Mouse (Mus musculus) kidney, adult 9 months (tissue): ENCODE data around the gene Ppm1h.
A peak's percentile ranks its signal among the peaks of the same experiment; 100 is the strongest.
"Not testable (repeated sequence)": the region's sequence is repeated elsewhere in the genome, so short reads cannot be mapped to it uniquely, and the experiment has no call there.

Experiments
- DNase-seq: peaks from one replicate; pipeline ENCODE4 v3.0.0; 2022

Ppm1h gene

DNA sequence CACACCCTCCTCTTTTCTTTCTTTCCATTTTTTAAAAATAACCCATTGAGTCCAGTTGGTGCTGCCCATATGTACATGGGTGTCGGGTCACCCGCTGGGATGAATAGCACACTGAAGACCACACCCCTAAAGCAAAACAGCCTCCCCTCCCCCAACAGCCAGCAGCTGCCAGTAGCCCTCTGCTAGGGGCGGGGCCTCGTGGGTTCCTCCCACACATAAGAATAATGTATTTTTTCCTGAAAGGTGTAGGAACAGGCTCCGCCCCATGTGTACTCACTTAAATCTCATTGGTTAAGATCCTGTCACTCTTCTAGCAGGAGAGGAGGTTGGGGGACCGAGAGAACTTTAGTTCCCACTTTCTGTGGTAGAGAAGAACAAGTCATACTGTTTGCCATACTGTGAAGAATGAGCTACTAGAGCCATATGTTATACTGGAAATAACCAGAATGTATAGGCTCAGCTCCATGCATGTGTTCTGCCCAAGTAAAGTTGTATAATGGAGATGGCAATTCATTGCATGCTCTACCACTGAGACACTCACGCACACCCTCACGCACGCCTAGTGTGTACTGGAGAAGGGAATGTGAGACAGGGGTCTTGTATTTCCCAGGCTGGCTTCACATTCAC, 231.0 kb downstream of the Ppm1h start:
- DNase-seq: no peak

GRCm38 (mm10) chr10:122910798-122911225, 232.2 kb downstream of the Ppm1h start:
- peak; percentile 92 for DNase-seq

- no peak for DNase-seq
Measured at GRCm38 (mm10) chr10:122911668-122912067, 233.1 kb downstream of the Ppm1h start.

DNA sequence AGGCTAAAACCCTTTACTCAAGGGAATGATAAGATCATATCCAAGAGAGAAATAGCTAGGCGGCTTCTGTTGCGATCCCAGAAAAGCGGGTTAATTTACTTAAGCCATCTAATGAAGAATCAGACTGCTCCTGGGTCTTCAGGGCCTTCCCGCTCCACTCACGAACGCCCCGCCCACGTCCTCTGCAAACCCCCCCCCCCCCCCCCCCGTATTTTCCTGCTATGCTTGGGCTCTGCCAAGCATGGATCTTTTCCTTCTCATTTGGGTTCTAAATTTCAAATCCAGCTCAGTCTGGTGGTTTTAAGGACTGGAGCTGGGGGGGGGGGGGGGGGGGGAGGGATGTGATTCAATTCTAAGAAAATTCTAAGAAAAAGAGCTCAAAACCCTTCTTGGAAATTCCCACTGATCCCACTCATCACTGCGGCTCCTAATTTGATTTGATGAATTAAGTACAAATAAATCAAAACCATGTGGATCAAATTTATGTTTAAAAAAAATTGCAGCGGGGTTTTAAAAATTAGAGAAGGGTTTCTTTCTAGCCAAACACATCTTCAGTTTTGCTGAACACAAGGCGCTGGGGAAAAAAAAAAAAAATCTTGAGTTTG, 233.6 kb downstream of the Ppm1h start:
- no peak for DNase-seq

DNA sequence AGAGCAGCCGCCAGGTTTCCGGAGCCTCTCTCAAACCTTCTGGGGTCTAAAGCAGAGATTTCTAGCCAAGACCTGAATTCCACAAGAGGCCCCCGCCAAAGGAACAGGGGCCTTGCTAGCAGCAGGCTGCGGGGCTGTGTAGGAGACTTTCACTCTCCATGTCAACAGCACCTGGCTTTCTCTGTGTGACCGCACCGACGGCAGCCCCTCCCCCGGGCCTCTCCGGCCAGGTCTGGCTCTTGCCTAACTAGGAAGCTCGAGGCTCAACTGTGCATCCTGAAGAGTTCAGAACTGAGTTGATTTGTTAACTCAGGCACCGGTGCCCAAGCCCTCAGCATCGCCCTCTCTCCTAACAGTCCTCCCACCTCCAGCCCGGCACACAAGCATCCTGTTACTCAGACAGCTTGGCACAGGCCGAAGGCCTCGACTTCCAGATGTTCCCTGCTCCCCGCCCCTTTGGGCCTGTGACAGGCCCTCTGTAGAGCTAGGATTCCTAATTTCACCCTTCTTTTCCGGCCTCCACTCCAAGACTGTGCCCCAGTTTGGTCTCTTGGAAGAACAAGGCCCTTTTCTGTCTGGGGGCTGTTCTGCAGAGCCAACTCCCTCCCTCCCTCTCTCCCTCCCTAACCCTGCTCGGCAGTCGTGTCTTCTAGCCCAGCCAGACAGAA, 234.3 kb downstream of the Ppm1h start:
- DNase-seq: peak; percentile 54

GRCm38 (mm10) chr10:122913393-122913792, 234.8 kb downstream of the Ppm1h start:
- no peak for DNase-seq

DNA sequence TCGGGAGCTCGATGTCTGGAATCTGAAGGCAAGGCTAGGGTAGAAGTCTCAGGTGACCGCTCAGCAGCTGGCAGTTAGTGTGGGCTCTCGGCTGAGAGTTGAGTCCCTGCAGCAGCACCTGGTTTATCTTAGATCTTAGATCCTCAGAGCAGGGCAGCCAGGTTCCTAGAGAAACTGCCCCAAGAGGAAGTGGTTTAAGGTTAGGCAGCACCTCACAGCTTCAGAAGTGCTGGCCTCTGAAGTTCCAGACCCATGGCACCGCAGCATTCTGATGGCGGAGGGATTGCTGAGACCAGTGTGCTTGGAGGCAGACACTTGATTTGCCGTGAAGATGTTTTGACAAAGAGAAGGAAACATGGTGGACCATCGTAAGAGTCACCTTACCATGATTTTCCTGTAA, 237.3 kb downstream of the Ppm1h start:
- DNase-seq: no peak

DNA sequence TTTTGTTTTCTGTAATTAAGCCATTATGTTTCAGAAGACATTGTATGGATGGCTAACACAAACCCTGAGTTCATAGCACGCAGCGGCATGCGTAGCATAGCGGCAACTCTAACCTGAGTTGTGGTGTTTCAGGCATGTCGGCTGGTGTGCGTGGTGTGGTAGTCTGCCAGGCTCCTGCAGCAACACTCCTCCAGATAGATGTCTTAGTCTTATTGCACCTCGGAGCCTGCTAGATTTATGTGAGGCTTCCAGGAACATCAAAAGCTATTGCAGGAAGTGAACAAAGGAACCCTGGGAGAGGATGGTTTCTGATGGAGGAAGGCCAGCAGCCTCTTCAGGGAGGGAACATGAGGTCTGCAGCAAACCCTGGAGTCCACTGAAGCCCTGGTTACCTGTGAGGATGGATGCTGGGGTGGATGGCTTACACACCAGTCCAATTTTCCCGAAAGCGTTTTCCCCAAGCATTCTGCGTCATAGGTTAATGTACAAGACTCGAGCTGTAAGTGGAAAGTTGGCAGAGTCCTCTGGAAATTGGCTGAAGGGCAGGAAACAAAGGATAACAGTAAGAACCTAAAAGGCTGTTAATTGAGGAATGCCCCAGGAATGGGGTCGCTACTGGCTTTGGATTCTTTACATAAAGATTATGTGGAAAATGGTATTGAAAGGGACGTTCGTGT, 239.2 kb downstream of the Ppm1h start:
- no peak for DNase-seq

GRCm38 (mm10) chr10:122918325-122918694, 239.7 kb downstream of the Ppm1h start:
- DNase-seq: no peak

DNA sequence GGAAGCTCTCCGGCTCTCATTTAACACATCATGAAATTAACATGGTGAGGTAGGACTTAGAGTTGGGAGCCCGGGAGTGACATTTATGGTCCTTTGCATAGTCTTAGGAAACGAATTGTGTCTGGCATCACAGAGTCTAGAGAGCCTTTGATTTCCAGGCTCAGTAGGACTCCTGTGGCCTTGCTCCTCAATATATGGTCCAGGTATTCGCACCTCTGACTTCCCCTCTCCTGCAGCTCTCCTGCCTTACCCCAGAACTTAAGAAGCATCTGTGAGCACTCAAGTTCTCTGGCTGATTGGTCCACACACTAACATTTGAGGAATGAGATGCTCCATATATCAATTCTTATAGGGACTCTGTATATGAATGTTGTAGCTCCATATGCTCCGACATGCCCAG, 240.2 kb downstream of the Ppm1h start:
- DNase-seq: no peak

DNA sequence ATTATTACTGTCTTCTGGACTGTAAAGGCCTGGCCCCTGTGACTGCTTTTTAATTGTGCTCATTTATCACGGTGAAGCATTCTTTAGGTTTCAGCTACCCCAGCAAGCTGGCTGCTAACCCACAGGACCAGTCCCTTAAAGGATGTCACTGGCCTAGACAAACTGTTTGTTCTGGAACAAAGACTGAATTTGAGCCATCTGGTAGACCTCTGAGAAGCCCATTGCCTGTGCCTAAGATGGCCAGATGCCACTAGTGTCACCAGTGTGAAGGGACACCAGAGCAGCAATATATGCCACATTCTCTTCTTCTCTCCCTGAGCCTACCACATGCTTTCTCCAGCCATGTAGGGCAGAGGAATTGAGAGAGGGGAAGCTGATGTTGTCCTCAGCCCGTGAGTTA, 240.9 kb downstream of the Ppm1h start:
- no peak for DNase-seq

DNA sequence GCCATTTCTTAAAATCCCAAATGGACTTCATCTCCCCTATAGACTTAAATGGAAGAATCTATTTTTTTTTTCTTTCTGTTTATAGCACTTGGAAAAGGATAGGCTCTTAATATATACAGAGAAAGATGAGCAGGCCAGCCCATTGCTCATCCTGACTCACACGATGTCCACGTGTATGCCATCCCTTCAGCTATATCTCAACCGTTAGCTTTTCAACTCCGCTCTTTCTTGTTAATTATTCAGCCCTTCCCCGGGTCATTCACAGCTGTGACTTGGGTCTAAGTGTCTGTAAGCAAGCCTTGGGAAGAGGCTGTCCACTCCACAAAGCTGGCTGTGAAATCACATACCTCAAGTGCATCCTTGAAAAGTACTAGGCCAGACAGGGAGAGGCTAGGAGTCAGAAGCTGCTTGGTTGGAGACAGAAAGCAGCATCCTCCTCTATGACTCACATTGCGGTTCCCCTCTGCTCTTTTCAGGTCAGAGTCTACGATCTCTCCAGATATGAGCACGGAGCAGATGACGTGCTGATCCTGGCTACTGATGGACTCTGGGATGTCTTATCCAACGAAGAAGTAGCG, 241.7 kb downstream of the Ppm1h start:
- DNase-seq: no peak

DNA sequence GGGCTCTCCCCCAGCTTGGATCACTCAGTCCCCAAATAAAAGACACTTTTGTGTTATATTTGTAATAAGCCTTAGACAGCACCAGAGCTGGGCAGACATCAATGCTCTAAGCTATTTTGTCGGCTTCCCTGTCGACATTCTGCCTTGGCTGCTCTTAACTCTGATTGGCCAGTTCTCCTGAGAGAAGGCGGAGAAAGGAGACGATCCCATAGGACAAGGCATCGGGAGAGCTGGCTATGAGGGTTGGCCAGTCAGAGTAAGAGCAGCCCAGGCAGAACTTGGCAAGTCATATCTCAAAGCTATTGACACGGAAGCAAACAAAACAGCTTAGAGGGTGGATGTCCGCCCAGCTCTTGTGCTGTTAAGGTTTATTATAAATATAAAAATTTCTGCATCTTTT, 243.7 kb downstream of the Ppm1h start:
- DNase-seq: no peak

- not testable (repeated sequence) for DNase-seq
Measured at GRCm38 (mm10) chr10:122924571-122924970, 246.0 kb downstream of the Ppm1h start.

DNA sequence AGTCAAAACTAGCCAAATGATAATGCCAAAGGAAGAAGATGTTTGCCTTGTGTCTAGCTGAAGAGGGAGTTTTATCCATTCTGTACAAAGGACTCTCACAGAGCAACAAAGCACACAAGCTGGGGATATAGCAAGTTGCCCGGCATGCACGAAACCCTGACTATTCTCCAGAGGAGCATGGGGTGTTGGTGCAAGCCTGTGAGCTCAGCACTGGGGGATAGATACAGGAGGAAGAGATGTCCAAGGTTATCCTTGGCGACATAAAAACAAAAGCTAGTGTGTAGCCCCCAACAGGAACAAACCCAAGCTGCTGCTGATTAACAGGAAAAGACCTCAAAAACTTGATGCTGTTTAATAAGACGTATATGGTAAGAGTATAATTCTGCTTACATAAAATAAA, 247.7 kb downstream of the Ppm1h start:
- DNase-seq: no peak

- DNase-seq: no peak
Measured at GRCm38 (mm10) chr10:122930520-122930919, 252.0 kb downstream of the Ppm1h start.

DNA sequence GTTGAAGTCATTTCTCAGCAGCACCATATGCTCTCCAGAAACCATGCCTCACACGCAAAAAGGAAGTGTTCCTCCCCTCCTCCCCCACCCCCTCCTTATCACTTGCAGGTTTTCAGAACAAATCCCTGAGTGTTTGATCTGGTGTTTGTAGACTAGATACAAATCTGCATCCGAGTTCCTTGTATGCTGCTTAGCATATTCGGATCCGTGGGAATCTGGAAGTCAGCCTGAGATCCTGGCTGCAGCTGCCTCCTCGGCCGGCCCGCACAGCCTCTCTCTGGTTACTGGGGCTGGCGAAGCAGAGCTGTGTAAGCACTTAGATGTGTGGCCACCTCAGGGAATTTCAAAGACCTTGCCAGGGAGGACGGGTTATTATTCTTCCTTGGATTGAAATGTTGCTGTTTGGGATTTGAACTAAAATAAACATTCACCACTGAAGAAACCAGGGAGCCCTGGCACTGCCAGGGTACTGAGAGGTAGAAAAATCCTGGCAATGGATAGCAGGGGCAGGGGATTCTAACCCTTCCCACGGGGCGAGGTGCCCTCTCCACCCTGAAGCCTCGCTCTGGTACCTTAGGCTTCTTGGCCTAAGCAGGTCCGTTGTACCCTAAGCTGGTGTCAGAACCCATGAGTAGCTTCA, 252.8 kb downstream of the Ppm1h start:
- peak; percentile 52 for DNase-seq

GRCm38 (mm10) chr10:122931851-122932550, 253.4 kb downstream of the Ppm1h start:
- DNase-seq: no peak

DNA sequence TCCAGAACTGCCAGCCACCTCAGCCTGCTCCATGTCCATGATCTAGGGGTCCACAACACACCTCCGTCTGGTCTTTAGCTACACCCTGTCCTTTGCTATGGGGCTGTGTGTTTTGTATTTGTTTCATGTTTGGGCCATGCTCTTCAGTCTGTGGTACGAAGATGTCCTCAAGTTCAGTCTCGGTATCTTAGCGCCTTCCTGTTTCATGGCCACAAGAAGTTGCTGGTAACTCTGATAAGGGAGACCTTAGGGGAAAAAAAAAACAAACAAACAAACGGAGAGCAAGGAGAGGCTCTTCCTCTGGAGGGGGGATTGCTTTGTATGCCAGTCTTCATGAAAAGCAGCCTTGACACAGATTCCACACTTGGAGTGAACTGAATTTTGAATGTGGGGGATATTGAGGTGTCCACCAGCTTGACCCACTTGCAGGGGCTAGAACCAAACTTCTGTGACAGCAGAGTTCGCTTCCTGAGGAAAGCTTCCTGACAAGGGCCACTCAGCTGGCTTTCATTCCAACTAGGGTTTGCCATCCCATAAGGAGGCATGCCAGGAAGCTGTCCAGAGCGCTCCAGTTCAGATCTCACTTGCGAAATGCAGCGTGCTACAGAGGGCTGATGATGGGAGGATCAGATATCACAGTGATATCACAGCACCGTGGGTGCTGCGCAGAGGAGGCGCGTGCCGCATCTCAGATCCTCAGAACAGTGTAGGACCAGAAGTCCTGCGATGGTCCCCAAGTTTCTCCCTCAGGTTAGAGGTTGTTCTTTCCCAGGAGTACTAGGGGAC, 254.7 kb downstream of the Ppm1h start:
- DNase-seq: no peak

GRCm38 (mm10) chr10:122935406-122935805, 256.8 kb downstream of the Ppm1h start:
- not testable (repeated sequence) for DNase-seq

DNA sequence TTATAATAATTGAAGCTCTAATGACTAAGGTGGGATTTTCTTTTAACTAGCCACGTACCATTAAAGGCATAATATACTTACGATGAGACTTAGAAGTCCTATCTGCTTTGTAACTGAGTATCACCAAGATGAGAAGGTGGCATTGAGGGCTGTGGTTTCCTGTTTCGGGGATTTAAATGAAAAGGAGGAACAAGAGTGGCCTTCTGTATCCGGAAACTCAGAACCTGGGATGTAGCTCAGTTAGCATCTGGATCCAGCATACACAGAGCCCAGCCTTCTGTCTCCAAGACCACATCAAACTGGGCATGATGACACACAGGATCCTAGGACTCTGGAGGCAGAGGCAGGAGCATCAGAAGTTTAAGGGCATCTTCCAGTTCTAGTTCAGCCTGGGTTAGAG, 258.8 kb downstream of the Ppm1h start:
- DNase-seq: not testable (repeated sequence)
